Mouse (Mus musculus): ENCODE results near the gene Cyp2f2. TPM values are rescaled to one million over a fixed set of nuclear protein-coding genes. Genes with fewer than 3 reads are reported as not detected.
A peak's percentile ranks its signal among the peaks of the same experiment; 100 is the strongest.

The Cyp2f2 gene
- polyA plus RNA-seq, 1 experiment: 19.2 TPM

DNA sequence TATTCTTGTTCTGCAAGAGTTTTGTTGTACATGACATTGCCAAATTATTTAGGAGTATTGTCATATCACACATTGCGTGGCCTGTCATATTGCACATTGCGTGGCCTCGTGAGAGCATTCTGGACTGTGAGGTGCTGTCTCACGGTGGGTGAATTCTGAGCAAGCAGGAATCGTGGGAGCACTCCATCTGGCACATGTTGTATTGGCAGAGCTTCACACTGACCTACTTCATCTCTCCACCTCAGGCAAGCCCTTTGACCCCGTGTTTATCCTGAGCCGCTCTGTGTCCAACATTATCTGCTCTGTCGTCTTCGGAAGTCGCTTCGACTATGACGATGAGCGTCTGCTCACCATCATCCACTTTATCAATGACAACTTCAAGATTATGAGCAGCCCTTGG, 9.2 kb downstream of the Cyp2f2 start:
- H3K4me3 ChIP-seq (ENCODE audit: control insufficient read depth, insufficient read depth, low read length): no peak overlapping the region
- TF ChIP-seq CTCF (IDR thresholded peaks at IDR 0.05; ENCODE audit: borderline replicate concordance, control insufficient read depth, extremely low read depth, insufficient read depth, low read length, poor library complexity) (no peak), POLR2A (IDR thresholded peaks at IDR 0.05; ENCODE audit: control insufficient read depth, extremely low read depth, insufficient read depth, low read length, poor library complexity) (no peak)
- H3K27ac ChIP-seq (ENCODE audit: control insufficient read depth, insufficient read depth, low read length): no peak overlapping the region
- DNase-seq: no peak
- H3K27me3 ChIP-seq (ENCODE audit: control insufficient read depth, insufficient read depth, low read length): no peaks in the 10 kb centered on the region
- H3K36me3 ChIP-seq (ENCODE audit: control insufficient read depth, insufficient read depth, low read length): no peaks in the 10 kb centered on the region
- WGBS: 93% methylated on average over 13 of the region's 13 CpGs
- no peaks in the 10 kb centered on the region for H3K4me1 ChIP-seq (replicated peaks; ENCODE audit: control insufficient read depth, insufficient read depth, low read length)

DNA sequence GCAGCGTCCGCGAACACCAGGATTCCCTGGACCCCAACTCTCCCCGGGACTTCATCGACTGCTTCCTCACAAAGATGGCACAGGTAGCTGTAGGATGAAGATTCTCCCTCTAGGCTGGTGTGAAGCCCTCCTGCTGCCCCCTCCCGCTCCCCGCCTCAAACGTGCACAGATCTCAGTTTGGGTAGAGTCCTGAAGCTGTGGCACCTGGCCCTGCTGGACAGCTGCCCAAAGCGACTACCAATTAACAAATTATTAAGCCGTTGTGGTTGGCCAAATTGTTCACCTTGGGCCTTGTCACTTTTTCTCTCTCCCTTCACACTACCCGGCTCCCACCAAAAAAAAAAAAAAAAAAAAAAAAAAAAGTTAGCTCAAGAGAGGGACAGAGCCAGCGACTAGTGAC, 10.1 kb downstream of the Cyp2f2 start:
- no peaks in the 10 kb centered on the region for H3K4me1 ChIP-seq (replicated peaks; ENCODE audit: control insufficient read depth, insufficient read depth, low read length)
- 91% methylated on average over 12 of the region's 12 CpGs for WGBS
- H3K27me3 ChIP-seq (ENCODE audit: control insufficient read depth, insufficient read depth, low read length): no peaks in the 10 kb centered on the region
- TF ChIP-seq POLR2A (IDR thresholded peaks at IDR 0.05; ENCODE audit: control insufficient read depth, extremely low read depth, insufficient read depth, low read length, poor library complexity) (no peak), CTCF (IDR thresholded peaks at IDR 0.05; ENCODE audit: borderline replicate concordance, control insufficient read depth, extremely low read depth, insufficient read depth, low read length, poor library complexity) (no peak)
- H3K27ac ChIP-seq (ENCODE audit: control insufficient read depth, insufficient read depth, low read length): no peak overlapping the region
- no peaks in the 10 kb centered on the region for H3K36me3 ChIP-seq (ENCODE audit: control insufficient read depth, insufficient read depth, low read length)
- DNase-seq: no peak
- H3K4me3 ChIP-seq (ENCODE audit: control insufficient read depth, insufficient read depth, low read length): no peak overlapping the region

DNA sequence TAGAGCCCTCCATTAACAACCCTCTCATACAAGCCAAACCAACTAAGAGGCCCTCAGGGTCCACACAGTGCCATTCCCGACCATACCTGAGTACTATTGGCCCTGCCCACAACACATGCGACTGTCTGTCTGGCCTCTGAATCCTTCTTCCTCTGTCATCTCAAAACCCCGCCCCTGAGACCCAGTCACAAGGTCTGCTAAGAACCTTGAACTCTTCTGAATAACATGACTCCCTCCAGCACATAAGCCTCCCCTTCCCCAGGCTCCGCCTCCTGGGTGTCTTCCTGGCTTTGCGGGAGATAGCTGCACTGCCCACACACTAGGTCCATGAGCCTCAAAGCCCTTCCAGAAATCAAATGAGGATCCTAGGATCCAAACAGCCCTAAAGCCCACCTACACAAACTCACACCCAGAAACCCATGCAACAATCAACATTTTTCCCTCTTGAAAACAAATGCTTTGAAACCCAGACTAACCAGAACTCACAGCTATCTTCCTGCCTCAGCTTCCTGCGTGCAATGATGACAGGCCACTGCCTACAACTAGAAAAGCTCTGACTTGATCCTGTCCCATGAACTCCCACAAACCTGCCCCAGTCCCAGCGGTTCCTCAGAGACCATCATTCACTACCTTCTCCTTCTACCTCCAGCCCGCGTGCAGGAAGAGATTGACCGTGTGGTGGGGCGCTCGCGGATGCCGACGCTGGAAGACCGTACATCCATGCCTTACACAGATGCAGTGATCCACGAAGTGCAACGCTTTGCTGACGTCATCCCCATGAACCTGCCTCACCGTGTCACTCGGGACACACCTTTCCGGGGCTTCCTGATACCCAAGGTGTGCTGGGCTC, 11.0 kb downstream of the Cyp2f2 start:
- no peak for DNase-seq
- 90% methylated on average over 22 of the region's 22 CpGs for WGBS
- Histone ChIP-seq H3K4me3 (ENCODE audit: control insufficient read depth, insufficient read depth, low read length) (no peak overlapping the region), H3K36me3 (ENCODE audit: control insufficient read depth, insufficient read depth, low read length) (no peaks in the 10 kb centered on the region), H3K4me1 (replicated peaks; ENCODE audit: control insufficient read depth, insufficient read depth, low read length) (no peaks in the 10 kb centered on the region), H3K27ac (ENCODE audit: control insufficient read depth, insufficient read depth, low read length) (no peak overlapping the region), H3K27me3 (ENCODE audit: control insufficient read depth, insufficient read depth, low read length) (no peaks in the 10 kb centered on the region)
- no peak for TF ChIP-seq POLR2A (IDR thresholded peaks at IDR 0.05; ENCODE audit: control insufficient read depth, extremely low read depth, insufficient read depth, low read length, poor library complexity)
- TF ChIP-seq CTCF (IDR thresholded peaks at IDR 0.05; ENCODE audit: borderline replicate concordance, control insufficient read depth, extremely low read depth, insufficient read depth, low read length, poor library complexity): no peak

DNA sequence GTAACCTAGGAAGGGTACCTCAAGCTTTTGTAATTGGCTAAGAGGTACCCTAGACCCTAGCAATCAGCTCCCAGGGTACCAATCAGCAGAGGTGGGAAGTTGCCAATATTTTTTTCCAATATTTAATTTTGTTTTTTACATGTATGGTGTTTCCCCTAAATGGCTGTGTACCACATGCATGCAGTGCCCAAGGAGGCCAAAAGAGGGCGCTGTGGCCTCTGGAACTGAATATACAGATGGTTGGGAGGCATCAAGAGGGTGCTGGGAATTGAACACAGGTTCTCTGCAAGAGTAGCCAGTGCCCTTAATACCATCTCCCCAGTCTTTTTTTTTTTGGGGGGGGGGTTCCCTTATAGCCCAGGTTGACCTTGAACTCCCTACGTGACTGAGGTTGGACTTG, 11.7 kb downstream of the Cyp2f2 start:
- 58% methylated on average over 2 of the region's 2 CpGs for WGBS
- no peak overlapping the region for H3K4me3 ChIP-seq (ENCODE audit: control insufficient read depth, insufficient read depth, low read length)
- no peaks in the 10 kb centered on the region for H3K4me1 ChIP-seq (replicated peaks; ENCODE audit: control insufficient read depth, insufficient read depth, low read length)
- no peak for DNase-seq
- TF ChIP-seq CTCF (IDR thresholded peaks at IDR 0.05; ENCODE audit: borderline replicate concordance, control insufficient read depth, extremely low read depth, insufficient read depth, low read length, poor library complexity): no peak
- TF ChIP-seq POLR2A (IDR thresholded peaks at IDR 0.05; ENCODE audit: control insufficient read depth, extremely low read depth, insufficient read depth, low read length, poor library complexity): no peak
- no peaks in the 10 kb centered on the region for H3K36me3 ChIP-seq (ENCODE audit: control insufficient read depth, insufficient read depth, low read length)
- H3K27me3 ChIP-seq (ENCODE audit: control insufficient read depth, insufficient read depth, low read length): no peaks in the 10 kb centered on the region
- H3K27ac ChIP-seq (ENCODE audit: control insufficient read depth, insufficient read depth, low read length): no peak overlapping the region

DNA sequence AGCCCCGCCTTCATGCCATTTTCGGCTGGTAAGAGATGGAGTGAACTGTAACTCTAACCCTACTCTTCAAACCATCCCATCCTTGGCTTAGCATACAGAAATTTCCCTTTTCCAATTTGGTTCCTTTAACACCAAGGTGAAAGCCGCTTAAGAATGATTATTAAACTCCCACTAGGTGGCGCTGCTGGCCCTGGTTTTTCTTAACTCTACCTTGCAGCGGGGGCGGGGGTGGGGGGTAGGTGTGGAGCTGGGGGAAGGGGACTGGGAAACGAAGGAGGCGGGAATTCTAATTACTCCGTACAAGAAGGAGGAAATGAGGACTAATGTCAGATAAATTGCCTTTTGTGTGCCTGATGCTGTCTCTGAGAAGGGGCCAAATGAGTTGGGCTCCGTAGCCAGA, 12.9 kb downstream of the Cyp2f2 start:
- TF ChIP-seq POLR2A (IDR thresholded peaks at IDR 0.05; ENCODE audit: control insufficient read depth, extremely low read depth, insufficient read depth, low read length, poor library complexity) (no peak), CTCF (IDR thresholded peaks at IDR 0.05; ENCODE audit: borderline replicate concordance, control insufficient read depth, extremely low read depth, insufficient read depth, low read length, poor library complexity) (no peak)
- Histone ChIP-seq H3K27ac (ENCODE audit: control insufficient read depth, insufficient read depth, low read length) (no peak overlapping the region), H3K4me1 (replicated peaks; ENCODE audit: control insufficient read depth, insufficient read depth, low read length) (no peaks in the 10 kb centered on the region), H3K36me3 (ENCODE audit: control insufficient read depth, insufficient read depth, low read length) (no peaks in the 10 kb centered on the region), H3K4me3 (ENCODE audit: control insufficient read depth, insufficient read depth, low read length) (no peak overlapping the region), H3K27me3 (ENCODE audit: control insufficient read depth, insufficient read depth, low read length) (no peaks in the 10 kb centered on the region)
- 20% methylated on average over 10 of the region's 10 CpGs for WGBS
- DNase-seq: peak; percentile 40

DNA sequence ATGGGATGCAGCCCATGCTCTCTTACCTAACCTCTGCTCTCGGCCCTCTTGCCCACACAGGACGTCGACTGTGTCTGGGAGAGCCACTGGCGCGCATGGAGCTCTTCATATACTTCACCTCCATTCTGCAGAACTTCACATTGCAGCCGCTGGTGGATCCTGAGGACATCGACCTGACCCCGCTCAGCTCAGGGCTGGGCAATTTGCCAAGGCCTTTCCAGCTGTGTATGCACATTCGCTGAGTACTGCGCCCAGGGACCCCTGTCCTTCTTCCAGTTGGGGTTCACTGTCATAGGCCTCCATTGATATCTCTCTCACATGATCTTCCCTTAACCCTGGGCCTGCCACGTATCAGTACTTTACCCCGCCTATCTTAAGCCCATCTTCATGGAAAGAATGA, 13.4 kb downstream of the Cyp2f2 start:
- WGBS: 74% methylated on average over 12 of the region's 12 CpGs
- no peak overlapping the region for H3K27ac ChIP-seq (ENCODE audit: control insufficient read depth, insufficient read depth, low read length)
- no peak overlapping the region for H3K4me3 ChIP-seq (ENCODE audit: control insufficient read depth, insufficient read depth, low read length)
- DNase-seq: no peak
- H3K36me3 ChIP-seq (ENCODE audit: control insufficient read depth, insufficient read depth, low read length): no peaks in the 10 kb centered on the region
- H3K4me1 ChIP-seq (replicated peaks; ENCODE audit: control insufficient read depth, insufficient read depth, low read length): no peaks in the 10 kb centered on the region
- TF ChIP-seq POLR2A (IDR thresholded peaks at IDR 0.05; ENCODE audit: control insufficient read depth, extremely low read depth, insufficient read depth, low read length, poor library complexity) (no peak), CTCF (IDR thresholded peaks at IDR 0.05; ENCODE audit: borderline replicate concordance, control insufficient read depth, extremely low read depth, insufficient read depth, low read length, poor library complexity) (no peak)
- no peaks in the 10 kb centered on the region for H3K27me3 ChIP-seq (ENCODE audit: control insufficient read depth, insufficient read depth, low read length)
